Mouse (Mus musculus): ENCODE data around the gene Mkrn2os. TPM values are rescaled to one million over a fixed set of nuclear protein-coding genes. Genes with fewer than 3 reads are reported as not detected.

The Mkrn2os gene
- polyA plus RNA-seq, 1 experiment from 2014 or later = 7.0 TPM

- no peaks in the 10 kb centered on the region for H3K4me1 ChIP-seq (ENCODE audit: control insufficient read depth, insufficient read depth, low read length)
- no peaks in the 10 kb centered on the region for H3K9me3 ChIP-seq (ENCODE audit: control insufficient read depth, low read depth, low read length)
- no peak overlapping the region for H3K9ac ChIP-seq (replicated peaks; ENCODE audit: low read depth, low read length)
- no peak for ATAC-seq (ENCODE audit: insufficient number of reproducible peaks, insufficient read depth, low FRiP score, low read depth)
- 91% methylated on average over 5 of the region's 5 CpGs for WGBS
- no peak overlapping the region for H3K27ac ChIP-seq (ENCODE audit: low read length)
- no peaks in the 10 kb centered on the region for H3K27me3 ChIP-seq (ENCODE audit: control insufficient read depth, insufficient read depth, low read length)
- H3K4me2 ChIP-seq (replicated peaks; ENCODE audit: low read depth, low read length) = no peak overlapping the region
- H3K4me3 ChIP-seq (ENCODE audit: low read depth, low read length) = no peak overlapping the region
- peaks cover 30% of the 10 kb centered on the region for H3K36me3 ChIP-seq (ENCODE audit: control insufficient read depth, insufficient read depth, low read length)
Observed at GRCm38 (mm10) chr6:115610301-115610700, 17.9 kb upstream of the Mkrn2os start.

- no peak overlapping the region for H3K9ac ChIP-seq (replicated peaks; ENCODE audit: low read depth, low read length)
- ATAC-seq (ENCODE audit: insufficient number of reproducible peaks, insufficient read depth, low FRiP score, low read depth) = no peak
- H3K9me3 ChIP-seq (ENCODE audit: control insufficient read depth, low read depth, low read length) = no peaks in the 10 kb centered on the region
- H3K36me3 ChIP-seq (ENCODE audit: control insufficient read depth, insufficient read depth, low read length) = peaks cover 24% of the 10 kb centered on the region
- H3K4me1 ChIP-seq (ENCODE audit: control insufficient read depth, insufficient read depth, low read length) = no peaks in the 10 kb centered on the region
- H3K27ac ChIP-seq (ENCODE audit: low read length) = no peak overlapping the region
- no peak overlapping the region for H3K4me3 ChIP-seq (ENCODE audit: low read depth, low read length)
- 63% methylated on average over 3 of the region's 3 CpGs for WGBS
- no peak overlapping the region for H3K4me2 ChIP-seq (replicated peaks; ENCODE audit: low read depth, low read length)
- no peaks in the 10 kb centered on the region for H3K27me3 ChIP-seq (ENCODE audit: control insufficient read depth, insufficient read depth, low read length)
Observed at GRCm38 (mm10) chr6:115609121-115609520, 16.7 kb upstream of the Mkrn2os start.

GRCm38 (mm10) chr6:115607429-115607828, 15.1 kb upstream of the Mkrn2os start:
- Histone ChIP-seq H3K9me3 (ENCODE audit: control insufficient read depth, low read depth, low read length) (no peaks in the 10 kb centered on the region), H3K27ac (ENCODE audit: low read length) (no peak overlapping the region), H3K9ac (replicated peaks; ENCODE audit: low read depth, low read length) (no peak overlapping the region), H3K36me3 (ENCODE audit: control insufficient read depth, insufficient read depth, low read length) (peaks cover 17% of the 10 kb centered on the region), H3K4me1 (ENCODE audit: control insufficient read depth, insufficient read depth, low read length) (no peaks in the 10 kb centered on the region), H3K4me2 (replicated peaks; ENCODE audit: low read depth, low read length) (no peak overlapping the region), H3K27me3 (ENCODE audit: control insufficient read depth, insufficient read depth, low read length) (no peaks in the 10 kb centered on the region), H3K4me3 (ENCODE audit: low read depth, low read length) (no peak overlapping the region)
- no peak for ATAC-seq (ENCODE audit: insufficient number of reproducible peaks, insufficient read depth, low FRiP score, low read depth)
- WGBS = 84% methylated on average over 4 of the region's 4 CpGs

GRCm38 (mm10) chr6:115606461-115606860, 14.1 kb upstream of the Mkrn2os start:
- ATAC-seq (ENCODE audit: insufficient number of reproducible peaks, insufficient read depth, low FRiP score, low read depth) = no peak
- H3K27me3 ChIP-seq (ENCODE audit: control insufficient read depth, insufficient read depth, low read length) = no peaks in the 10 kb centered on the region
- H3K4me3 ChIP-seq (ENCODE audit: low read depth, low read length) = no peak overlapping the region
- no peaks in the 10 kb centered on the region for H3K9me3 ChIP-seq (ENCODE audit: control insufficient read depth, low read depth, low read length)
- H3K27ac ChIP-seq (ENCODE audit: low read length) = no peak overlapping the region
- 76% methylated on average over 1 of the region's 1 CpGs for WGBS
- H3K4me1 ChIP-seq (ENCODE audit: control insufficient read depth, insufficient read depth, low read length) = no peaks in the 10 kb centered on the region
- H3K4me2 ChIP-seq (replicated peaks; ENCODE audit: low read depth, low read length) = no peak overlapping the region
- peaks cover 17% of the 10 kb centered on the region for H3K36me3 ChIP-seq (ENCODE audit: control insufficient read depth, insufficient read depth, low read length)
- H3K9ac ChIP-seq (replicated peaks; ENCODE audit: low read depth, low read length) = no peak overlapping the region

GRCm38 (mm10) chr6:115601715-115602523, 9.5 kb upstream of the Mkrn2os start, which contains the start of gene Mkrn2:
Mkrn2 (plus strand) TSS chr6:115601902.
- Histone ChIP-seq H3K27ac (ENCODE audit: low read length) (no peak within 1 kb of the TSS), H3K36me3 (ENCODE audit: control insufficient read depth, insufficient read depth, low read length) (peaks cover 7% of the 10 kb centered on the region), H3K9me3 (ENCODE audit: control insufficient read depth, low read depth, low read length) (no peaks in the 10 kb centered on the region), H3K4me2 (replicated peaks; ENCODE audit: low read depth, low read length) (peak within 1 kb of the TSS; percentile 72), H3K4me3 (ENCODE audit: low read depth, low read length) (peak within 1 kb of the TSS; percentile 77), H3K4me1 (ENCODE audit: control insufficient read depth, insufficient read depth, low read length) (no peaks in the 10 kb centered on the region), H3K9ac (replicated peaks; ENCODE audit: low read depth, low read length) (peak within 1 kb of the TSS; percentile 72), H3K27me3 (ENCODE audit: control insufficient read depth, insufficient read depth, low read length) (no peaks in the 10 kb centered on the region)
- WGBS = under 1% methylated on average over 60 of the region's 61 CpGs
- ATAC-seq (ENCODE audit: insufficient number of reproducible peaks, insufficient read depth, low FRiP score, low read depth) = peak; percentile 94

GRCm38 (mm10) chr6:115601322-115601714, 8.9 kb upstream of the Mkrn2os start:
- Histone ChIP-seq H3K27me3 (ENCODE audit: control insufficient read depth, insufficient read depth, low read length) (no peaks in the 10 kb centered on the region), H3K4me1 (ENCODE audit: control insufficient read depth, insufficient read depth, low read length) (no peaks in the 10 kb centered on the region), H3K4me2 (replicated peaks; ENCODE audit: low read depth, low read length) (peak overlapping the region; percentile 72), H3K27ac (ENCODE audit: low read length) (no peak overlapping the region), H3K36me3 (ENCODE audit: control insufficient read depth, insufficient read depth, low read length) (peaks cover 7% of the 10 kb centered on the region), H3K4me3 (ENCODE audit: low read depth, low read length) (peak overlapping the region; percentile 77; the same call in 1 of the 2 replicates), H3K9me3 (ENCODE audit: control insufficient read depth, low read depth, low read length) (no peaks in the 10 kb centered on the region), H3K9ac (replicated peaks; ENCODE audit: low read depth, low read length) (no peak overlapping the region)
- WGBS = 66% methylated on average over 4 of the region's 4 CpGs
- ATAC-seq (ENCODE audit: insufficient number of reproducible peaks, insufficient read depth, low FRiP score, low read depth) = no peak

GRCm38 (mm10) chr6:115595667-115596066, 3.3 kb upstream of the Mkrn2os start:
- H3K4me1 ChIP-seq (ENCODE audit: control insufficient read depth, insufficient read depth, low read length) = no peaks in the 10 kb centered on the region
- H3K9me3 ChIP-seq (ENCODE audit: control insufficient read depth, low read depth, low read length) = no peaks in the 10 kb centered on the region
- no peak overlapping the region for H3K4me3 ChIP-seq (ENCODE audit: low read depth, low read length)
- no peaks in the 10 kb centered on the region for H3K36me3 ChIP-seq (ENCODE audit: control insufficient read depth, insufficient read depth, low read length)
- no peaks in the 10 kb centered on the region for H3K27me3 ChIP-seq (ENCODE audit: control insufficient read depth, insufficient read depth, low read length)
- no peak for ATAC-seq (ENCODE audit: insufficient number of reproducible peaks, insufficient read depth, low FRiP score, low read depth)
- 54% methylated on average over 3 of the region's 3 CpGs for WGBS
- no peak overlapping the region for H3K27ac ChIP-seq (ENCODE audit: low read length)
- no peak overlapping the region for H3K9ac ChIP-seq (replicated peaks; ENCODE audit: low read depth, low read length)
- no peak overlapping the region for H3K4me2 ChIP-seq (replicated peaks; ENCODE audit: low read depth, low read length)

GRCm38 (mm10) chr6:115594463-115594862, 2.1 kb upstream of the Mkrn2os start:
- Histone ChIP-seq H3K9ac (replicated peaks; ENCODE audit: low read depth, low read length) (no peak overlapping the region), H3K4me2 (replicated peaks; ENCODE audit: low read depth, low read length) (no peak overlapping the region), H3K9me3 (ENCODE audit: control insufficient read depth, low read depth, low read length) (no peaks in the 10 kb centered on the region), H3K36me3 (ENCODE audit: control insufficient read depth, insufficient read depth, low read length) (no peaks in the 10 kb centered on the region), H3K27ac (ENCODE audit: low read length) (no peak overlapping the region), H3K4me3 (ENCODE audit: low read depth, low read length) (no peak overlapping the region), H3K4me1 (ENCODE audit: control insufficient read depth, insufficient read depth, low read length) (no peaks in the 10 kb centered on the region), H3K27me3 (ENCODE audit: control insufficient read depth, insufficient read depth, low read length) (no peaks in the 10 kb centered on the region)
- 80% methylated on average over 3 of the region's 3 CpGs for WGBS
- ATAC-seq (ENCODE audit: insufficient number of reproducible peaks, insufficient read depth, low FRiP score, low read depth) = no peak

GRCm38 (mm10) chr6:115593252-115593651, 876 bp upstream of the Mkrn2os start:
- Histone ChIP-seq H3K4me1 (ENCODE audit: control insufficient read depth, insufficient read depth, low read length) (no peaks in the 10 kb centered on the region), H3K4me3 (ENCODE audit: low read depth, low read length) (no peak overlapping the region), H3K9me3 (ENCODE audit: control insufficient read depth, low read depth, low read length) (no peaks in the 10 kb centered on the region), H3K27me3 (ENCODE audit: control insufficient read depth, insufficient read depth, low read length) (no peaks in the 10 kb centered on the region), H3K9ac (replicated peaks; ENCODE audit: low read depth, low read length) (no peak overlapping the region), H3K36me3 (ENCODE audit: control insufficient read depth, insufficient read depth, low read length) (no peaks in the 10 kb centered on the region), H3K27ac (ENCODE audit: low read length) (no peak overlapping the region), H3K4me2 (replicated peaks; ENCODE audit: low read depth, low read length) (no peak overlapping the region)
- WGBS = 82% methylated on average over 4 of the region's 4 CpGs
- no peak for ATAC-seq (ENCODE audit: insufficient number of reproducible peaks, insufficient read depth, low FRiP score, low read depth)
